ENCODE assay signal across 13 mouse cellular contexts in the genomic region with DNA sequence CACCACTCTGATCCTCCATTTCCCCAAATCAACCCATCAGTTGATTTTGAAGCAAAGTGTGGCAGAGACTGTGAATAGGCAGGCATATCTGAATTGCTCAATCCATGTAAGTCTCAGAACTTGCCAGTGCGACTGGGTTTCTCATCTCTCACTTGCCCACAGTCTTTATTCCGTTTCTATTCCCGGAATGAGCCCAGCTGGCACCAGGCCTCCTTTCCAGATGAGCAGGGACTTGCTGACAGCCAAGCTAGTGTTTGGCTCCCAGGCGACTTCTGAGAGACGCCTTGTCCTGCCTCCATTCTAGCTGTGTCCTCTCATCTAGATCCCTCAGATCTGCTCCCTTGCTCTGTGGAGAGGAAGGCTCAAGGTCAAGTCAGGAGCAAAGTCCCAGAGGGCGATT. TPM values are rescaled to one million over a fixed set of nuclear protein-coding genes. Genes with fewer than 3 reads are reported as not detected.
DNase-seq lines count a peak whose midpoint lies in the region; ATAC-seq and TF ChIP-seq lines count a peak whose summit lies in the region.
"Had no signal": no experiment of that assay in that cellular context is flagged by ENCODE, and none has a peak within 500 bp of the region (broad histone marks: within the 10 kb centered on the region; RNA-seq: fewer than 3 reads in every experiment).

No protein-coding gene starts in this region.

- intact Hi-C loops in left cerebral cortex, postnatal 10 days (cut with DNase I) = no loop called here

- H3K9ac ChIP-seq in heart, postnatal 0 days (replicated peaks; ENCODE audit: low read depth, low read length) = no peak overlapping the region
- H3K9ac ChIP-seq in forebrain, embryonic 11.5 days (ENCODE audit: low read length) = no peak overlapping the region
- H3K9ac ChIP-seq: liver, embryonic 13.5 days; stomach, embryonic 15.5 days had no signal

- H3K27me3 ChIP-seq in heart, postnatal 0 days (ENCODE audit: control insufficient read depth, insufficient read depth, low read length) = no peaks in the 10 kb centered on the region
- no peaks in the 10 kb centered on the region for H3K27me3 ChIP-seq in forebrain, embryonic 11.5 days (ENCODE audit: control insufficient read depth, insufficient read depth, low read length)
- H3K27me3 ChIP-seq: liver, embryonic 13.5 days; stomach, embryonic 15.5 days had no signal

- H3K36me3 ChIP-seq in heart, postnatal 0 days (replicated peaks; ENCODE audit: control insufficient read depth, insufficient read depth, low read length) = no peaks in the 10 kb centered on the region
- no peaks in the 10 kb centered on the region for H3K36me3 ChIP-seq in forebrain, embryonic 11.5 days (ENCODE audit: control insufficient read depth, insufficient read depth, low read length)
- H3K36me3 ChIP-seq: liver, embryonic 13.5 days; stomach, embryonic 15.5 days had no signal

- H3K27ac ChIP-seq in heart, postnatal 0 days (ENCODE audit: low read depth) = no peak overlapping the region
- H3K27ac ChIP-seq in forebrain, embryonic 11.5 days (ENCODE audit: low read depth, low read length) = no peak overlapping the region
- H3K27ac ChIP-seq: liver, embryonic 13.5 days; stomach, embryonic 15.5 days had no signal

- ATAC-seq in heart, postnatal 0 days (ENCODE audit: insufficient read depth, low read depth) = peak; percentile 39; the same call in 1 of the 2 replicates
- no peak for ATAC-seq in forebrain, embryonic 11.5 days (replicated peaks; ENCODE audit: low FRiP score)

- no peak for TF ChIP-seq CTCF in heart, postnatal 0 days (IDR thresholded peaks at IDR 0.05; ENCODE audit: low read depth)

- H3K4me3 ChIP-seq in heart, postnatal 0 days (ENCODE audit: low read depth, low read length) = no peak overlapping the region
- no peak overlapping the region for H3K4me3 ChIP-seq in forebrain, embryonic 11.5 days (ENCODE audit: low read depth, low read length)
- H3K4me3 ChIP-seq: liver, embryonic 13.5 days; myocyte; stomach, embryonic 15.5 days had no signal

- H3K9me3 ChIP-seq in heart, postnatal 0 days (replicated peaks; ENCODE audit: control insufficient read depth, low read length) = peaks cover 12% of the 10 kb centered on the region; the same call in 1 of the 2 replicates
- no peaks in the 10 kb centered on the region; the same call in 1 of the 2 replicates for H3K9me3 ChIP-seq in forebrain, embryonic 11.5 days (ENCODE audit: control insufficient read depth, low read length)
- H3K9me3 ChIP-seq: liver, embryonic 13.5 days; stomach, embryonic 15.5 days had no signal

- TF ChIP-seq EP300 in heart, postnatal 0 days (IDR thresholded peaks at IDR 0.05; ENCODE audit: low read depth) = no peak

- no peak overlapping the region for H3K4me2 ChIP-seq in heart, postnatal 0 days (ENCODE audit: low read depth, low read length)
- H3K4me2 ChIP-seq in forebrain, embryonic 11.5 days (ENCODE audit: low read depth, low read length, severe bottlenecking) = no peak overlapping the region
- H3K4me2 ChIP-seq: liver, embryonic 13.5 days; stomach, embryonic 15.5 days had no signal

- H3K4me1 ChIP-seq in heart, postnatal 0 days (ENCODE audit: control insufficient read depth, insufficient read depth) = 0 out of 2 replicates have a peak, but pooled peaks cover 9% of the 10 kb centered on the region
- H3K4me1 ChIP-seq in forebrain, embryonic 11.5 days (replicated peaks; ENCODE audit: control insufficient read depth, insufficient read depth, low read length) = no peaks in the 10 kb centered on the region
- H3K4me1 ChIP-seq: liver, embryonic 13.5 days; stomach, embryonic 15.5 days had no signal

- WGBS in heart, postnatal 0 days = 35% methylated on average over 6 of the region's 6 CpGs
- 87% methylated on average over 6 of the region's 6 CpGs for WGBS in forebrain, embryonic 11.5 days

- peak; percentile 18 for DNase-seq in adrenal gland, adult 2 months
- no peak for DNase-seq in adrenal gland, adult 18-20 months (ENCODE audit: low spot score in 2 of 2)
- DNase-seq in brain, adult 2 months (ENCODE audit: low read depth, low spot score) = peak; percentile 90
- no peak for DNase-seq in heart, postnatal 0 days (ENCODE audit: low spot score)
- DNase-seq in left cerebral cortex, postnatal 10 days (ENCODE audit: extremely low spot score in 1 of 2, low spot score in 2 of 2) = peak; percentile 71 to 80
- DNase-seq in forebrain, embryonic 11.5 days (ENCODE audit: low spot score) = no peak
- DNase-seq in testis, postnatal 10 days (ENCODE audit: low spot score) = no peak
- no peak for DNase-seq in embryo, embryonic 10 days (ENCODE audit: low spot score)
- DNase-seq: liver, embryonic 13.5 days had no signal

RNA-seq across cellular contexts. Expression of a gene that starts 11.9 kb away (rescaled TPM):
- total RNA-seq in adrenal gland, adult 2 months (2021) = not detected
- polyA plus RNA-seq in adrenal gland, adult 2 months (2012; rRNA removed) = not detected in 2 replicates
- total RNA-seq in adrenal gland, adult 18-20 months (2021) = not detected
- total RNA-seq in heart, postnatal 0 days (2014; rRNA removed; ENCODE audit: low replicate concordance) = not detected in 2 replicates
- not detected in 2 replicates for polyA plus RNA-seq in heart, postnatal 0 days (2015; fragmentation: Nextera tagmentation; extraction: Ambion mirVana)
- not detected for total RNA-seq in left cerebral cortex, postnatal 10 days (2021)
- polyA plus RNA-seq in forebrain, embryonic 11.5 days (2014; fragmentation: Nextera tagmentation; extraction: Ambion mirVana) = not detected in 2 replicates
- polyA plus RNA-seq: cortical plate, adult 2 months; heart, embryonic 16.5 days; liver, embryonic 13.5 days; myocyte had no signal

RNA-seq across cellular contexts. Expression of a gene that starts 33.7 kb away (rescaled TPM):
- total RNA-seq in adrenal gland, adult 2 months (2021) = 100 to 1,000 TPM; 162 to 193 TPM
- 30.3 and 36.0 TPM in 2 replicates for polyA plus RNA-seq in adrenal gland, adult 2 months (2012; rRNA removed)
- total RNA-seq in adrenal gland, adult 18-20 months (2021) = 100 to 1,000 TPM; 152 to 176 TPM
- 29.5 and 53.0 TPM in 2 replicates for total RNA-seq in heart, postnatal 0 days (2014; rRNA removed; ENCODE audit: low replicate concordance)
- 47.5 and 49.3 TPM in 2 replicates for polyA plus RNA-seq in heart, postnatal 0 days (2015; fragmentation: Nextera tagmentation; extraction: Ambion mirVana)
- total RNA-seq in left cerebral cortex, postnatal 10 days (2021) = 10 to 100 TPM; 71.8 to 76.7 TPM
- 30.0 and 35.6 TPM in 2 replicates for polyA plus RNA-seq in forebrain, embryonic 11.5 days (2014; fragmentation: Nextera tagmentation; extraction: Ambion mirVana)

Comparison
In these comparisons a context has a peak if more than half of its experiments do, and no peak if none do; other contexts are left out.
1. DNase-seq: peak in adrenal gland, adult 2 months (single experiment), brain, adult 2 months (single experiment) and left cerebral cortex, postnatal 10 days (2 of 2); none in adrenal gland, adult 18-20 months (0 of 2), heart, postnatal 0 days (single experiment), forebrain, embryonic 11.5 days (single experiment), testis, postnatal 10 days (single experiment) and embryo, embryonic 10 days (single experiment).